Mouse (Mus musculus): ENCODE results near the gene Kcne2. TPM values are rescaled to one million over a fixed set of nuclear protein-coding genes. Genes with fewer than 3 reads are reported as not detected.

Gene Kcne2
- polyA plus RNA-seq (2016; fragmentation: Nextera tagmentation; extraction: Ambion mirVana), result 0.38 and 0.47 TPM in 2 replicates

DNA sequence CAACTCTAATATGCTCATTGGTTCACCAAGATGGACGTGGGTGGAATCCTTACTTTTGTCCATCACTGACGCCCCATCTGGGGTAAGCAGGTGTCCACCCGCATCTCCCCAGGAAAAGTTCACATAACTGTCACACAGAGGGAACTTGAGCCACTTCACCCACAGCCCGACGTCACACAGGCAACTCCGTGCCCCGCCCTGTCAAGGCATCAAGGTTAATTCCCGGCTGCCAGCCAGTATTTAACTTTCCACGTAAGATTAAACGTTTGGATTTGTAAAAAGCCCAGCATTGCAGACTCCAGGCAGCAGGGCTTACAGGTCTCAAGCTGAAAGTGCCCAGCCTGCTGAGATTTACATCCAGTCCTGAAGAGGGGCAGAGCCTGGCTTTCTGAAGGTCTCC lies at the start of gene Kcne2:
Kcne2 (plus strand) TSS at position 289 of the 400 bp plus-strand sequence.
- Histone ChIP-seq H3K36me3 (replicated peaks) (no peaks in the 10 kb centered on the region), H3K4me1 (peaks cover 8% of the 10 kb centered on the region), H3K9me3 (no peaks in the 10 kb centered on the region), H3K27me3 (replicated peaks; ENCODE audit: low read depth, poor library complexity, severe bottlenecking) (no peaks in the 10 kb centered on the region), H3K27ac (replicated peaks) (no peak within 1 kb of the TSS), H3K4me3 (no peak within 1 kb of the TSS)
- 69% methylated on average over 10 of the region's 10 CpGs for WGBS
- no peak for DNase-seq (ENCODE audit: low spot score)

- no peak overlapping the region for H3K27ac ChIP-seq (replicated peaks)
- no peaks in the 10 kb centered on the region for H3K27me3 ChIP-seq (replicated peaks; ENCODE audit: low read depth, poor library complexity, severe bottlenecking)
- H3K4me3 ChIP-seq, result no peak overlapping the region
- H3K4me1 ChIP-seq, result peaks cover 8% of the 10 kb centered on the region; the same call in 1 of the 2 replicates
- DNase-seq (ENCODE audit: low spot score), result no peak
- WGBS, result 40% methylated on average over 2 of the region's 2 CpGs
- H3K36me3 ChIP-seq (replicated peaks), result no peaks in the 10 kb centered on the region
- no peaks in the 10 kb centered on the region for H3K9me3 ChIP-seq
Observed at GRCm38 (mm10) chr16:92245909-92246308, 46.3 kb upstream of the Kcne2 start.

GRCm38 (mm10) chr16:92246974-92247373 lies 45.2 kb upstream of the Kcne2 start:
- no peaks in the 10 kb centered on the region for H3K9me3 ChIP-seq
- no peak overlapping the region for H3K4me3 ChIP-seq
- no peaks in the 10 kb centered on the region for H3K36me3 ChIP-seq (replicated peaks)
- peaks cover 5% of the 10 kb centered on the region; the same call in 1 of the 2 replicates for H3K4me1 ChIP-seq
- no peaks in the 10 kb centered on the region for H3K27me3 ChIP-seq (replicated peaks; ENCODE audit: low read depth, poor library complexity, severe bottlenecking)
- H3K27ac ChIP-seq (replicated peaks), result no peak overlapping the region
- WGBS, result 59% methylated on average over 2 of the region's 2 CpGs
- DNase-seq (ENCODE audit: low spot score), result no peak

DNA sequence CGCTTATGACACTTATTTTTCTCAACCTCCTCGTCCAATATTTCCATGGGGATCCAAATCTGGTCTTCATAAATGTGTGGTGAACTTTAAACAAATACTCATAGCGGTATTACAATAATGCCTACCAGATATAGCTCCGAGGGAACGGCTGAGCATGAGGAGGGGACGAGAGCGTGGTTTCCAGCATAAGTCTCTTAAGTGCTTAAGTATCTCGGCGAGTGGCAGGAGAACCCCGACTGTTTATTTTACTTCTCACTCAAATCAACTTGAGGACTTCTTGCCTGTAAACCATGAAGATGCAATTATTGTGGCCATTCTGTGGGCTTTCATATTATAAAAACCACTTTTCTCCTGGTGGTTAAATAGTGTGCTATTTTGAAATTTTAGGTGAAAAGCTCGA lies 44.5 kb upstream of the Kcne2 start:
- DNase-seq (ENCODE audit: low spot score), result no peak
- Histone ChIP-seq H3K27ac (replicated peaks) (no peak overlapping the region), H3K9me3 (no peaks in the 10 kb centered on the region), H3K4me1 (peaks cover 8% of the 10 kb centered on the region), H3K36me3 (replicated peaks) (no peaks in the 10 kb centered on the region), H3K27me3 (replicated peaks; ENCODE audit: low read depth, poor library complexity, severe bottlenecking) (no peaks in the 10 kb centered on the region; the same call in 1 of the 2 replicates), H3K4me3 (no peak overlapping the region)
- 79% methylated on average over 11 of the region's 11 CpGs for WGBS

DNA sequence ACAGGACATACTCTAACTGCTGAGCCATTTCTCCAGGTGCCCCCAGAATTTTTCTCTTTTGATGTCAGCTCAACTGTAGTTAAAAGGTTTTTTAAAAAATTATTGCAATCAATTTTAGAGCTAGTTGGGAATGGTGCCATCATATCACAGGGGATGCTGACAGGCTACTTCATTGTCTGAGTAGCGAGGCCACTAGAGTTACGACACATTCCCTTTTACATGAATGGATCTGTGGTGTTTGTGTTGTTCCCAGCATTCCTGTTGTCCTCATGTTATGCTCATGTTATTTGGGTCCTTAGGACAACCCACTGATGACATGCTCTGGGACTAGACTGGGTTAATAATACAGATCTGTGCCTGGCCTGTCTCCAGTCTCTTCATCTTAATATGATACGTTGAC lies 42.5 kb upstream of the Kcne2 start:
- peaks cover 13% of the 10 kb centered on the region for H3K4me1 ChIP-seq
- peaks cover 4% of the 10 kb centered on the region; the same call in 1 of the 2 replicates for H3K27me3 ChIP-seq (replicated peaks; ENCODE audit: low read depth, poor library complexity, severe bottlenecking)
- H3K27ac ChIP-seq (replicated peaks), result no peak overlapping the region
- DNase-seq (ENCODE audit: low spot score), result no peak
- 86% methylated on average over 3 of the region's 3 CpGs for WGBS
- no peaks in the 10 kb centered on the region for H3K36me3 ChIP-seq (replicated peaks)
- H3K4me3 ChIP-seq, result no peak overlapping the region
- no peaks in the 10 kb centered on the region for H3K9me3 ChIP-seq

GRCm38 (mm10) chr16:92250452-92250851 lies 41.7 kb upstream of the Kcne2 start:
- Histone ChIP-seq H3K36me3 (replicated peaks) (no peaks in the 10 kb centered on the region), H3K9me3 (no peaks in the 10 kb centered on the region), H3K27ac (replicated peaks) (no peak overlapping the region), H3K4me1 (peaks cover 13% of the 10 kb centered on the region), H3K27me3 (replicated peaks; ENCODE audit: low read depth, poor library complexity, severe bottlenecking) (peaks cover 4% of the 10 kb centered on the region; the same call in 1 of the 2 replicates), H3K4me3 (no peak overlapping the region)
- DNase-seq (ENCODE audit: low spot score), result no peak
- 90% methylated on average over 5 of the region's 5 CpGs for WGBS

GRCm38 (mm10) chr16:92254316-92254715 lies 37.9 kb upstream of the Kcne2 start:
- H3K36me3 ChIP-seq (replicated peaks), result no peaks in the 10 kb centered on the region
- peaks cover 4% of the 10 kb centered on the region; the same call in 1 of the 2 replicates for H3K27me3 ChIP-seq (replicated peaks; ENCODE audit: low read depth, poor library complexity, severe bottlenecking)
- WGBS, result 76% methylated on average over 3 of the region's 3 CpGs
- DNase-seq (ENCODE audit: low spot score), result no peak
- H3K27ac ChIP-seq (replicated peaks), result no peak overlapping the region
- no peaks in the 10 kb centered on the region for H3K9me3 ChIP-seq
- H3K4me3 ChIP-seq, result no peak overlapping the region
- peaks cover 8% of the 10 kb centered on the region for H3K4me1 ChIP-seq

GRCm38 (mm10) chr16:92267861-92268260 lies 24.3 kb upstream of the Kcne2 start:
- no peak for DNase-seq (ENCODE audit: low spot score)
- H3K4me3 ChIP-seq, result no peak overlapping the region
- H3K9me3 ChIP-seq, result no peaks in the 10 kb centered on the region
- H3K27me3 ChIP-seq (replicated peaks; ENCODE audit: low read depth, poor library complexity, severe bottlenecking), result no peaks in the 10 kb centered on the region
- H3K36me3 ChIP-seq (replicated peaks), result no peaks in the 10 kb centered on the region
- H3K4me1 ChIP-seq, result no peaks in the 10 kb centered on the region
- 83% methylated on average over 12 of the region's 12 CpGs for WGBS
- H3K27ac ChIP-seq (replicated peaks), result no peak overlapping the region

- H3K9me3 ChIP-seq, result no peaks in the 10 kb centered on the region
- WGBS, result 74% methylated on average over 5 of the region's 5 CpGs
- H3K27ac ChIP-seq (replicated peaks), result no peak overlapping the region
- H3K36me3 ChIP-seq (replicated peaks), result no peaks in the 10 kb centered on the region
- H3K4me3 ChIP-seq, result no peak overlapping the region
- DNase-seq (ENCODE audit: low spot score), result no peak
- H3K4me1 ChIP-seq, result no peaks in the 10 kb centered on the region
- H3K27me3 ChIP-seq (replicated peaks; ENCODE audit: low read depth, poor library complexity, severe bottlenecking), result no peaks in the 10 kb centered on the region
Observed at GRCm38 (mm10) chr16:92274516-92274915, 17.7 kb upstream of the Kcne2 start.

- H3K27ac ChIP-seq (replicated peaks), result no peak overlapping the region
Observed at GRCm38 (mm10) chr16:92275526-92275925, 16.7 kb upstream of the Kcne2 start.

DNA sequence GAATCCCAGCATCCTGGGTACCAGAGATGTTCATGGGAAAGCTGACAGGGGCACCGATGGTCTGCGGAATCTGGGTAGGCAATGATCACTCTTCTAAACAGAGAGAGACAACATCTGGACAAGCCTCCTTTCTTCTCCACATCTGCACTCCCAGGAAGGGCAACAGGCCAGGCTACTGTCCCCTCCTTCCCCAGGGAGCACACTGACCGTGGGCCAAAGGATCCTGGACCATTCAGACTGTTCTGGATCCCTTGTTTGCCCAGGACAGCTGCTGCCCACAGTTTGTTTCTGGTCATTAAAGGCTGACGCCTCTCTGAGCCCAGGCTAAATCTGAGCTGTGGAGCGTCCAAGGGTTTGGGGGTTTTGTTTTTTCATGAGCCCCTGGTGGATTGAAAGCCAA lies 9.5 kb upstream of the Kcne2 start:
- H3K36me3 ChIP-seq (replicated peaks), result no peaks in the 10 kb centered on the region
- no peaks in the 10 kb centered on the region for H3K9me3 ChIP-seq
- DNase-seq (ENCODE audit: low spot score), result no peak
- no peak overlapping the region for H3K4me3 ChIP-seq
- WGBS, result 73% methylated on average over 5 of the region's 5 CpGs
- H3K27me3 ChIP-seq (replicated peaks; ENCODE audit: low read depth, poor library complexity, severe bottlenecking), result peaks cover 8% of the 10 kb centered on the region; the same call in 1 of the 2 replicates
- H3K27ac ChIP-seq (replicated peaks), result no peak overlapping the region
- H3K4me1 ChIP-seq, result peaks cover 16% of the 10 kb centered on the region

More at GRCm38 (mm10) chr16:92275526-92275925, 16.7 kb upstream of the Kcne2 start:
- no peak for DNase-seq (ENCODE audit: low spot score)
- Histone ChIP-seq H3K4me3 (no peak overlapping the region), H3K27me3 (replicated peaks; ENCODE audit: low read depth, poor library complexity, severe bottlenecking) (no peaks in the 10 kb centered on the region), H3K9me3 (no peaks in the 10 kb centered on the region), H3K36me3 (replicated peaks) (no peaks in the 10 kb centered on the region), H3K4me1 (no peaks in the 10 kb centered on the region)
- 82% methylated on average over 4 of the region's 4 CpGs for WGBS

- Histone ChIP-seq H3K27me3 (replicated peaks; ENCODE audit: low read depth, poor library complexity, severe bottlenecking) (peaks cover 8% of the 10 kb centered on the region; the same call in 1 of the 2 replicates), H3K4me1 (peaks cover 16% of the 10 kb centered on the region), H3K4me3 (no peak overlapping the region), H3K9me3 (no peaks in the 10 kb centered on the region), H3K36me3 (replicated peaks) (no peaks in the 10 kb centered on the region), H3K27ac (replicated peaks) (no peak overlapping the region)
- 58% methylated on average over 10 of the region's 10 CpGs for WGBS
- DNase-seq (ENCODE audit: low spot score), result no peak
Observed at GRCm38 (mm10) chr16:92285068-92285467, 7.1 kb upstream of the Kcne2 start.

- peaks cover 16% of the 10 kb centered on the region for H3K4me1 ChIP-seq
- 17% methylated on average over 7 of the region's 7 CpGs for WGBS
- peaks cover 8% of the 10 kb centered on the region; the same call in 1 of the 2 replicates for H3K27me3 ChIP-seq (replicated peaks; ENCODE audit: low read depth, poor library complexity, severe bottlenecking)
- no peaks in the 10 kb centered on the region for H3K36me3 ChIP-seq (replicated peaks)
- H3K9me3 ChIP-seq, result no peaks in the 10 kb centered on the region
- no peak overlapping the region for H3K4me3 ChIP-seq
- peak; percentile 89 for DNase-seq (ENCODE audit: low spot score)
- no peak overlapping the region for H3K27ac ChIP-seq (replicated peaks)
Observed at GRCm38 (mm10) chr16:92286609-92287008, 5.6 kb upstream of the Kcne2 start.

Data from embryonic facial prominence, embryonic 10.5 days (tissue).